Mouse (Mus musculus) stomach, embryonic 14.5 days (tissue): Measurements from ENCODE around the gene Lix1. TPM values are rescaled to one million over a fixed set of nuclear protein-coding genes. Genes with fewer than 3 reads are reported as not detected.

ENCODE experiments used
- ATAC-seq: fragments of 200-750 bp; cut with Nextera tagmentation; 2 replicates; pipeline ENCODE4 v1.8.0; 2017; ENCODE audit warnings: low read depth, moderate TSS enrichment; ENCODE audit not compliant: insufficient number of reproducible peaks, insufficient read depth, low FRiP score
- H3K27ac ChIP-seq: fragments of 300-500 bp; sonication (generic); 2 replicates; pipeline ENCODE4 v1.5.1; 2014; ENCODE audit warnings: mild to moderate bottlenecking, low read length, moderate library complexity, mixed read lengths
- H3K27me3 ChIP-seq: fragments of 300-500 bp; sonication (generic); 2 replicates; pipeline ENCODE4 v1.6.1; 2014; ENCODE audit warnings: low read length, control low read depth, mixed read lengths; ENCODE audit not compliant: control insufficient read depth, insufficient read depth
- H3K36me3 ChIP-seq: fragments of 300-500 bp; sonication (generic); 2 replicates; pipeline ENCODE4 v1.6.1; 2014; ENCODE audit warnings: mild to moderate bottlenecking, control low read depth, low read length, moderate library complexity, mixed read lengths; ENCODE audit not compliant: control insufficient read depth, insufficient read depth
- H3K4me1 ChIP-seq: fragments of 300-500 bp; sonication (generic); 2 replicates; pipeline ENCODE4 v1.6.1; 2014; ENCODE audit warnings: low read length, control low read depth, mixed read lengths; ENCODE audit not compliant: control insufficient read depth, insufficient read depth
- H3K4me2 ChIP-seq: fragments of 300-500 bp; sonication (generic); replicated peaks from 2 replicates; pipeline ENCODE4 v1.6.1; 2014; ENCODE audit warnings: low read depth, low read length, control low read depth
- H3K4me3 ChIP-seq: fragments of 300-500 bp; sonication (generic); 2 replicates; pipeline ENCODE4 v1.5.1; 2014; ENCODE audit warnings: low read depth, low read length, control low read depth
- H3K9ac ChIP-seq: fragments of 300-500 bp; sonication (generic); replicated peaks from 2 replicates; pipeline ENCODE4 v1.6.1; 2014; ENCODE audit warnings: low read depth, mild to moderate bottlenecking, control low read depth, low read length, moderate library complexity, mixed read lengths
- H3K9me3 ChIP-seq: fragments of 300-500 bp; sonication (generic); 2 replicates; pipeline ENCODE4 v1.6.1; 2016; ENCODE audit warnings: low read depth, low read length, control low read depth; ENCODE audit not compliant: control insufficient read depth
- WGBS: fragments of 180-500 bp; shearing (Covaris S2); extraction: QIAGEN DNeasy Blood & Tissue Kit; methylation state at CpG from one replicate; pipeline ENCODE4 v1.1.7; 2014; 5-methylcytosine and 5-hydroxymethylcytosine counted together
- polyA plus RNA-seq: library from polyadenylated mRNA; unstranded; fragments of >200 nt; fragmentation: Nextera tagmentation; extraction: Ambion mirVana; gene quantifications from 2 replicates; pipeline ENCODE4 v1.2.1, GENCODE M21; 2014

The Lix1 gene
- polyA plus RNA-seq, 1 experiment from 2014 or later = 7.9 TPM

- no peaks in the 10 kb centered on the region for H3K36me3 ChIP-seq
- no peaks in the 10 kb centered on the region for H3K4me1 ChIP-seq
- no peaks in the 10 kb centered on the region for H3K9me3 ChIP-seq
- H3K4me3 ChIP-seq = no peak overlapping the region
- 73% methylated on average over 4 of the region's 4 CpGs for WGBS
- no peak overlapping the region for H3K27ac ChIP-seq
- no peaks in the 10 kb centered on the region for H3K27me3 ChIP-seq
- no peak for ATAC-seq
- no peak overlapping the region for H3K9ac ChIP-seq
- no peak overlapping the region for H3K4me2 ChIP-seq
Observed at GRCm38 (mm10) chr17:17425308-17425813, 22.9 kb downstream of the Lix1 start.

GRCm38 (mm10) chr17:17425906-17426305, 23.4 kb downstream of the Lix1 start:
- no peak for ATAC-seq
- WGBS = 30% methylated on average over 3 of the region's 3 CpGs
- H3K27me3 ChIP-seq = no peaks in the 10 kb centered on the region
- no peak overlapping the region for H3K4me2 ChIP-seq
- no peaks in the 10 kb centered on the region for H3K4me1 ChIP-seq
- no peak overlapping the region for H3K27ac ChIP-seq
- no peak overlapping the region for H3K9ac ChIP-seq
- H3K9me3 ChIP-seq = no peaks in the 10 kb centered on the region
- no peak overlapping the region for H3K4me3 ChIP-seq
- H3K36me3 ChIP-seq = no peaks in the 10 kb centered on the region

- no peak for ATAC-seq
- 46% methylated on average over 2 of the region's 2 CpGs for WGBS
- no peaks in the 10 kb centered on the region for H3K9me3 ChIP-seq
Observed at GRCm38 (mm10) chr17:17428888-17429287, 26.4 kb downstream of the Lix1 start.

GRCm38 (mm10) chr17:17433679-17434078, 31.2 kb downstream of the Lix1 start:
- 80% methylated on average over 4 of the region's 4 CpGs for WGBS

More at GRCm38 (mm10) chr17:17428888-17429287, 26.4 kb downstream of the Lix1 start:
- H3K4me3 ChIP-seq = no peak overlapping the region
- H3K9ac ChIP-seq = no peak overlapping the region
- H3K27me3 ChIP-seq = no peaks in the 10 kb centered on the region
- H3K27ac ChIP-seq = no peak overlapping the region
- H3K36me3 ChIP-seq = no peaks in the 10 kb centered on the region
- H3K4me1 ChIP-seq = no peaks in the 10 kb centered on the region
- H3K4me2 ChIP-seq = no peak overlapping the region

GRCm38 (mm10) chr17:17438576-17439191, 36.2 kb downstream of the Lix1 start:
- no peak; the same call in 1 of the 2 replicates for ATAC-seq
- no peaks in the 10 kb centered on the region for H3K4me1 ChIP-seq
- no peak overlapping the region for H3K4me2 ChIP-seq
- no peak overlapping the region for H3K4me3 ChIP-seq
- H3K27ac ChIP-seq = no peak overlapping the region
- H3K9ac ChIP-seq = no peak overlapping the region
- H3K27me3 ChIP-seq = no peaks in the 10 kb centered on the region
- H3K9me3 ChIP-seq = no peaks in the 10 kb centered on the region
- H3K36me3 ChIP-seq = no peaks in the 10 kb centered on the region

More at GRCm38 (mm10) chr17:17433679-17434078, 31.2 kb downstream of the Lix1 start:
- Histone ChIP-seq H3K27me3 (no peaks in the 10 kb centered on the region), H3K4me1 (no peaks in the 10 kb centered on the region), H3K4me2 (no peak overlapping the region), H3K27ac (no peak overlapping the region), H3K36me3 (no peaks in the 10 kb centered on the region), H3K4me3 (no peak overlapping the region), H3K9ac (no peak overlapping the region), H3K9me3 (no peaks in the 10 kb centered on the region)
- ATAC-seq = no peak

GRCm38 (mm10) chr17:17441876-17442498, 39.5 kb downstream of the Lix1 start:
- Histone ChIP-seq H3K9ac (no peak overlapping the region), H3K9me3 (no peaks in the 10 kb centered on the region), H3K4me2 (no peak overlapping the region), H3K4me3 (no peak overlapping the region), H3K36me3 (no peaks in the 10 kb centered on the region), H3K4me1 (no peaks in the 10 kb centered on the region; the same call in 1 of the 2 replicates), H3K27ac (no peak overlapping the region), H3K27me3 (no peaks in the 10 kb centered on the region)
- no peak for ATAC-seq
- WGBS = 45% methylated on average over 4 of the region's 4 CpGs

- WGBS = 68% methylated on average over 3 of the region's 3 CpGs
- H3K9ac ChIP-seq = no peak overlapping the region
- H3K4me2 ChIP-seq = no peak overlapping the region
- H3K27me3 ChIP-seq = no peaks in the 10 kb centered on the region
- no peaks in the 10 kb centered on the region for H3K36me3 ChIP-seq
- peaks cover 8% of the 10 kb centered on the region for H3K4me1 ChIP-seq
- H3K9me3 ChIP-seq = no peaks in the 10 kb centered on the region
- ATAC-seq = no peak
- H3K4me3 ChIP-seq = no peak overlapping the region
- H3K27ac ChIP-seq = no peak overlapping the region
Observed at GRCm38 (mm10) chr17:17444297-17444886, 41.9 kb downstream of the Lix1 start.

GRCm38 (mm10) chr17:17446683-17447082, 44.2 kb downstream of the Lix1 start:
- peaks cover 8% of the 10 kb centered on the region for H3K4me1 ChIP-seq
- no peaks in the 10 kb centered on the region for H3K36me3 ChIP-seq
- no peak overlapping the region for H3K27ac ChIP-seq
- 92% methylated on average over 3 of the region's 3 CpGs for WGBS
- no peak overlapping the region for H3K4me3 ChIP-seq
- no peak overlapping the region for H3K4me2 ChIP-seq
- H3K9me3 ChIP-seq = no peaks in the 10 kb centered on the region
- no peak for ATAC-seq
- H3K9ac ChIP-seq = no peak overlapping the region
- no peaks in the 10 kb centered on the region for H3K27me3 ChIP-seq
